Mouse (Mus musculus): ENCODE results near the gene Pola2. TPM values are rescaled to one million over a fixed set of nuclear protein-coding genes. Genes with fewer than 3 reads are reported as not detected.

Gene Pola2
- total RNA-seq (2021), result 10 to 100 TPM in 1 of 2 experiments, 1 to 10 TPM in 1; 8.6 to 11.6 TPM
- long read RNA-seq, experiment 1, partial matches to known transcripts, result 2 of 12 reads
- long read RNA-seq, experiment 1, other reads (novel, unspliced or antisense), result 8 of 12 reads
- long read RNA-seq, experiment 2, partial matches to known transcripts, result 2 of 15 reads
- long read RNA-seq, experiment 2, other reads (novel, unspliced or antisense), result 11 of 15 reads

- DNase-seq, result peak; percentile 83
- intact Hi-C loops (cut with DNase I), result no loop called here
Observed at GRCm38 (mm10) chr19:5963883-5964562, at the start of gene Pola2. Gene Pola2 (minus strand): TSS chr19:5964202.

- no peak for DNase-seq
- intact Hi-C loops (cut with DNase I), result no loop called here
Observed at GRCm38 (mm10) chr19:6013691-6014090, 49.7 kb upstream of the Pola2 start.

- DNase-seq, result no peak
- intact Hi-C loops (cut with DNase I), result no loop called here
Observed at GRCm38 (mm10) chr19:6009137-6009536, 45.1 kb upstream of the Pola2 start.

GRCm38 (mm10) chr19:6007013-6007412, 43.0 kb upstream of the Pola2 start:
- intact Hi-C loops (cut with DNase I), result no loop called here

GRCm38 (mm10) chr19:6005541-6005940, 41.5 kb upstream of the Pola2 start:
- intact Hi-C loops (cut with DNase I), result no loop called here
- no peak for DNase-seq

More at GRCm38 (mm10) chr19:6007013-6007412, 43.0 kb upstream of the Pola2 start:
- no peak for DNase-seq

DNA sequence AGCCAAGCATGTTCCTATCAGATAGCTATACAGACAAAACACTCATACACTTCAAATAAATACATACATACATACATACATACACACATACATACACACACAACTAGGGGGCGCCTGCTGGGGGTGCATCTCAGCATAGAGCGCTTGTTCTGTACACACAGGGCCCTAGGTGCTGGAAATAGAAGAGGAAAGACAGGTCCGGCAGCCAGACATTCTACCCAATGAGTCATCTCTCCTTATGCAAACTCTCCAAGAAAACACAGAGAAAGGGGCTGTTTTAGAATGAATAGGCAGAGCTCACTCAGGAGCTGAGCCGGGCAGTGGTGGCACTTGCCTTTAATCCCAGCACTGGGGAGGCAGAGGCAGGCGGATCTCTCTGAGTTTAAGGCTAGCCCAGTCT, 36.0 kb upstream of the Pola2 start:
- DNase-seq, result no peak
- intact Hi-C loops (cut with DNase I), result no loop called here

DNA sequence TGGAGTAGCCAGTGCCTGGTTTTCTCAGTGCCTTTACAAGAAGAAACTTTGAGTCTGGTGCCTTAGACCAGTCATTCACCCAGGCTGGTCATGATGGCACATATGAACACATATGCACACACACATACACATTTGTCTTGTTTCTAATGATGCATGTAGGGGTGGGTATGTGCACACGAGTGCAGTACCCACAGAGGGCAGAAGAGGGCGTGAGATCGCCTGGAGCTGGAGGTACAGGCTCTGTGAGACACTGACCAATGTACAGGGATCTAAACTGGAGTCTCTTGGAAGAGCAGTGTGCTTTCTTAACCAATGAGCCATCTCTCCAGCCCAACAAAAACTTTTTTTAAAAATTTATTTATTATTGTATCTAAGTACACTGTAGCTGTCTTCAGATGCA, 34.2 kb upstream of the Pola2 start:
- DNase-seq, result no peak
- intact Hi-C loops (cut with DNase I), result no loop called here

- DNase-seq, result no peak
- intact Hi-C loops (cut with DNase I), result no loop called here
Observed at GRCm38 (mm10) chr19:5994711-5995110, 30.7 kb upstream of the Pola2 start.

DNA sequence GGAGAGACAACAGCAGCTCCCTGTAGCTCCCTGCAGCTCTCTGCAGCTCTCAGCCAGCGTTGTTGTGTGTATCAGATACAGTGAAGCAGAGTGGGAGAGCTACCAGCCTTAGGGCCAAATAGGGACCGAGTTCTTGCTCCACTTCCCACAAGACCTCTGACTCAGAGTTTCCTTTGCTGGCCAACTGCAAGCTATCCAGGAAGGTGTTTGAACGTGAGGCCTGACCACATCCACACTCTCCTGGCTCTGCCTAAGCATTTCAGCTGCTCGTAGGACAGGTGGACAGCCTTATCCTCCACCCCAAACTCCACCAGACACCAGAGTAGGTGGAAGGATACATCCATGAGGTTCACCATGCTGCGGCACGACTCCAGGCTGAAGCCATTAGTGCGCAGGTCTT, 28.0 kb upstream of the Pola2 start:
- DNase-seq, result no peak
- intact Hi-C loops (cut with DNase I), result no loop called here

- intact Hi-C loops (cut with DNase I), result no loop called here
- no peak for DNase-seq
Observed at GRCm38 (mm10) chr19:5991467-5991866, 27.5 kb upstream of the Pola2 start.

DNA sequence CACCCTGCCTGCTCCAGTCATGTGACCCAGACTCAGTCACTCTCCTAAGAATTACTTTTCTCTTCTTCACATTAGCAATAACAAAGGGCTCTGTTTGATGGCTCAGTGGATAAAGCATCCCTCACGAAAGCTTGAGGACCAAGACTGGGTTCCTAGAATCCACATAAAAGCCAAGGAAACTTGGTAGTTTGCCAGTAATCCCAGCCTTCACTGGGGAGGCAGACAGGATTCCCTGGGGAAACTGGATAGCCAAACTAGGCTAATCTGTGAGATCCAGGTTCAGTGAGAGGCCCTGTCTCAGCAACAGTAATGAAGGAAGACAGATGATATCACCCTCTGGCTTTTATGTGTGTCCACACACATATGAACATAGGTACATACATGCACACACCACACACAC, 26.9 kb upstream of the Pola2 start:
- no peak for DNase-seq
- intact Hi-C loops (cut with DNase I), result no loop called here

GRCm38 (mm10) chr19:5990033-5990432, 26.0 kb upstream of the Pola2 start:
- DNase-seq, result no peak
- intact Hi-C loops (cut with DNase I), result no loop called here

DNA sequence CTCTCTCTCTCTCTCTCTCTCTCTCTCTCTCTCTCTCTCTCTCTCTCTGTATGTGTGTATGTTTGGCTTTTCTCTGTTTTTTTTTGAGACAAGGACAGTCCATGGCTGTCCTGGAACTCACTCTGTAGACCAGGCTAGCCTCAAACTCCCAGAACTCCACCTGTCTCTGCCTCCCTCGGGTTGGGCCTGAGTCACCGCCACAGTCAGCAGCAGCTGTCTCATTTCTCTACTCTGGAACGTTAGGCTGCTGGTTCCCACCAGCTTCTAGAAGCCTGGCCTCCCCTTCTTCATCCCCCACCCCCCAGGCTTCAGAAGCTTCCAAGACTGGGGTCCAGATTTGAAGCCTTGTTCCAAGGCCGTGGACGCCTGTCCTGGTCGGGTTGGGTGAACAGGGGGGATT, 25.6 kb upstream of the Pola2 start:
- DNase-seq, result no peak
- intact Hi-C loops (cut with DNase I), result no loop called here

GRCm38 (mm10) chr19:5988815-5989452, 24.9 kb upstream of the Pola2 start:
- intact Hi-C loops (cut with DNase I), result no loop called here
- peak in 1 of 2 experiments; percentile 36 for DNase-seq

DNA sequence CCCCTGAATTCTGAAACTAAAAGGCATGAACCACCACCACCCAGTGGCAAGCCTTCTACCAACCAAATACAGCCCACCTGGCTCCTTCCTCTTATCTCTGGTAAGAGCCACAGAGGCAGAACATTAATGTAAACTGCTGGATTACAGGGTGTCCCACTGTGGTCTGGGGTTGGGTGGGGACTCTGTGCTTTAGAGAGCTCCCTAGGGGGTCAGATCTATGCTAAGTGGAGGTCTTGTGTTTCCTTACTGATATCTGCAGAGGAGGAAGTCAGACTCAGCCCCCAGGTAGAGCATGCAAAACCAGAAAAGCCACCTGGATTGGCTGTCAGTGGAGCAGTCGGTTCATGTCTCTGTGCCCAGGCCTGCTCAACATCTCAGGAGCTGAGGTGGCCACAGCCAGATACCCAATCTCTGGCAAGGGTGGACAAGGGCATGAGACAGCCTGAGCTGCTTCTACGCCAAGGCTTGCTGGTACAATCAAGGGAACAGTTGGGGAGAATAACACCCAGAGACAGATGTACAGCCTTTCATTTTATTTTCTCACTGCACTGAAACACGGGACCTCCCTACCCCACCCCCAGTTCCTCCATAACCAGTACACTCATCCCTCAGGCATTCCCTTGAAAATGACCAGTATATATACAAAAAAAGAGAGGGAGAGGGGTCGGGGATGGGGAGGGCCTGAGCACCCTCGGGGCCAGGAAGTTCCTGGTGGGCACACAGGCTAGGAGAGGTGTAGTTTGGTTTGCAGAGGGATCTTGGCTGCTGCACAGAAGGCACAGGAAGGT, 24.2 kb upstream of the Pola2 start:
- intact Hi-C loops (cut with DNase I), result no loop called here

GRCm38 (mm10) chr19:5986043-5986442, 22.0 kb upstream of the Pola2 start, which contains the start of gene Slc22a20:
Gene Slc22a20 (minus strand): TSS chr19:5986143.
- DNase-seq, result no peak
- intact Hi-C loops (cut with DNase I), result no loop called here

More for the DNA sequence above, 24.2 kb upstream of the Pola2 start:
- no peak for DNase-seq

DNA sequence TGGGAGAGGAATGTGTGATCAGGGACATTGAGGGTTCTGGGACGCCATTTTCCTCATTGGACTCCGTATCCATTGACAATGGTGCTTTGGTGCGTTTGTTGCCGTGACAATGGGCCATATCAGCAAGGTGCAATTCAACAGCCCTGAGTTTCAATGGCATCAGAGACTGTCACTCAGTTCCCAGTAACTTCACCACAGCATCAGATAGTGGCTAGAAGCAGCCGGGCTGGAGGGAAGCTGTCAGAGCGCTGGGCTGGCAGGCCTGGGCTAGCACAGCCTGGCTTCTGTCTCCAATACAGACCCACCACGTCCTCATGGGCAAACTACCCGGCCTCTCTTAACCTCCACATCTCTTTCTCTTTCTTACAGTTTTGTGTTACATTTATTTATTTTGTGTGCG, 16.5 kb upstream of the Pola2 start:
- no peak for DNase-seq
- intact Hi-C loops (cut with DNase I), result no loop called here

- intact Hi-C loops (cut with DNase I), result no loop called here
- DNase-seq, result peak in 1 of 2 experiments; percentile 39
Observed at GRCm38 (mm10) chr19:5977717-5978116, 13.7 kb upstream of the Pola2 start.

DNA sequence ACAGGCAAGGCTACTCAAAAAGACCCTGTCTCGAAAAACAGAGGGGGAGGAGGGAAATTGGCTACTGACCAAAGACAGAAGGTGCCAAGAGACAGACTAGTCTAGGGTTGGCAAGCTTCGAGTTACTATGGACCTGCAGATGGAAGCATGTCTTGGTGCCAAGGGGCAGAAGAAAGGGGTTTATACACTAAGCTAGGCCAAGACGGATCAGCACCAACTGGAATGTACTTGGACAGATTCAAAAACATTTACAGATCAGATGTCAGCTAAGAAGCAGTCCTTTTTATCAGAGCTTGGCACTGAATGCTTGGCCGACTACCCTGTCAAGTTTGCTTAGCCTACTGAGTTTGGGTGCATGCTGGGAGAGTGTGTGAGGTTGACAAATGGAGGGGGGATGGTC, 11.7 kb upstream of the Pola2 start:
- no peak for DNase-seq
- intact Hi-C loops (cut with DNase I), result no loop called here

DNA sequence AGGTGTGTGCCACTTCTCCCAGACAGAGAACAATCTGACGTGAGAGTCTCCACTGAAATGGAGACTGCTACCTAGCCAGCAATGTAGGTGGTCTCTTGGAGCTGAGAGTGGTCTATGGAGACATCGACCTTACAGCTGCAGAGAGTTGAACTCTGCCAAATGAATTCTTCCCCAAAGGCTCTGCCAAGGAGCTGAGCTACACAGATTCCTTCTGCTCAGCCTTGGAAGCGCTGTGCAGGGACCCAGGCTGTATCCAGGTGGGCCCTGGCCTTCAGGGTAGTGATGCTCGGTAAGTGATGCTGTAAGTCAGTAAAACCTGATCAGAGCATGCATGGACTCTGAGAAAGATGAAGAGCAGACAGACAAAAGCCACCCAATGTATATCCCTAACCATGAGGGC, 11.1 kb upstream of the Pola2 start:
- intact Hi-C loops (cut with DNase I), result no loop called here
- DNase-seq, result no peak

DNA sequence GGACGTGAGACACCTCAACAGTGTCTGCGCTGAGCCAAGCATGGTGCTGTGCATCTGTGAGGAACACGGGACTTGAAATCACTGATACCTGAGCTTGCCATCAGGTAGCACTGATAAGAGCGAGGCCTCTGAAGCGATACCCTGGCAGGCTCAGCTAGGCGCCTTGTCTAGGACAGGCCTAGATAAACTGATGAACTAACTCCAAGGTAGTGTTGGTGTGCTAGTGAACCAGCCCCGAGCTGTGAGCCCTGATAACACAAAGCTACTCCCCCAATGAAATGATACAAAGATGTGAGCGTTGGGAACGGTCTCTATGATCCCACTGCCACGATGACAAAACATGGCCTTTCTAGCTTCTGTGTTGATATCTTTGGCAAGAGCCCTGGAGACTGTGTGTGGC, 3.7 kb upstream of the Pola2 start:
- DNase-seq, result no peak
- intact Hi-C loops (cut with DNase I), result loop anchor here (5.0 kb wide), 1 partner anchor 155 kb away; no protein-coding TSS in a partner anchor

Measured in gastrocnemius, postnatal 36 days (tissue).